Mouse (Mus musculus): Measurements from ENCODE around the gene Mau2. TPM values are rescaled to one million over a fixed set of nuclear protein-coding genes. Genes with fewer than 3 reads are reported as not detected.
"Not testable (repeated sequence)": the region's sequence is repeated elsewhere in the genome, so short reads cannot be mapped to it uniquely, and the experiment has no call there.

The Mau2 gene
- polyA plus RNA-seq, 1 experiment, result 71.9 TPM

DNA sequence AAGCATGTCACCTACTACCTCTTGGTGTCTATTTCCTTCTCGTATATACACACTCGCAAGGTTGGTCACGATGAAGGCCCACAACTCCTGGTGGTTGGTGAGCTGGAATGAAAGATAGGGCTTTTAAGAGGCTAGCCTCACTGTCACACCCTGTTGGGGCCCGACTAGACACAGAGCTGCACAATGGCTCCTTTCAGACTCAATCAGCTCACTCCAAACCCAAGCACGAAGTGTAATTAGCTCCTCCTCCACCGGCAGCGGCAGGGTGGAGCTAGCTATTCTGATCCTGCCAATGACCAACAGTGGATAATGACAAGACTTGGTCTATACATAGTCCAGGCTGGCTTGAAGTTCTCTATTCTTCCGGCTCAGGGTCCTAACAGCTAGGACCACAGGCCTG, 18.9 kb downstream of the Mau2 start:
- DNase-seq (ENCODE audit: low read depth), result no peak

DNA sequence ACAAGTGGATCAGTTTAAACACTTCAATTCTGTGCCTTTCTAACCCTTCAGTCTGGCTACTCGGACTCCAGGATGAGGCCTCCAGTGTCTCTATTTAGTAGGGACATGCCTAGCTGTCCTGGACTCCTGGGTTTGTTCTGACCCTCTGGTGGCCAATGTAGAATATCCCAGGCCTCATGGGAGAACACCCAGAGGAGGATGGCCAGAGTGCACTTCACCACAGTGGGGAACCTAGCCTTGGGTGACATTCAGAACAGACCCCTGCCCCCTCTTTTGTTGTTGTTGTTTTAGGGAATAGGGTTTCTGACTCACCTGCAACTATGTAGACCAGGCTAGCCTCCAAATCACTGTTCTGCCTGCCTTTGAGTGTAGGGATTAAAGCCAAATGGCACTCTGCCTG, 27.5 kb downstream of the Mau2 start:
- no peak for DNase-seq (ENCODE audit: low read depth)

DNA sequence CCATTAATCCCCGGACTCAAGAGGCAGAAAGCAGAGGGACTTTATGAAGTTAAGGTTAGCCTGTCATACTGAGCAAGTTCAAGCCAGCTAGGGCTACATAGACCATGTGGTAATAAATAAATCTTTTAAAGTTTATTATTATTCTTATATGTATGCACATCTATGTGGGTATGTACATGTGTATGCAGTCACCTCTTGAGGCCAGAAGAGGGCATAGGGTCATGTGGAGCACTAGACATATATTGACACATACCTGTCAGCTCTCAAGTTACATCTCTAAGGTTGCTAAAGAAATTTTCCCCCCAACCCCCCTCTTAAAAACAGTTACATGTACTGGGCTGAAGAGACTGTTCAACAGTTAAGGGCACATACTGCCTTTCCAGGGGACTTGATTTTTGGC, 29.8 kb downstream of the Mau2 start:
- no peak for DNase-seq (ENCODE audit: low read depth)

- no peak for DNase-seq (ENCODE audit: low read depth)
Measured at GRCm38 (mm10) chr8:70012350-70012749, 30.2 kb downstream of the Mau2 start.

GRCm38 (mm10) chr8:70010796-70011195, 31.7 kb downstream of the Mau2 start:
- not testable (repeated sequence) for DNase-seq (ENCODE audit: low read depth)

DNA sequence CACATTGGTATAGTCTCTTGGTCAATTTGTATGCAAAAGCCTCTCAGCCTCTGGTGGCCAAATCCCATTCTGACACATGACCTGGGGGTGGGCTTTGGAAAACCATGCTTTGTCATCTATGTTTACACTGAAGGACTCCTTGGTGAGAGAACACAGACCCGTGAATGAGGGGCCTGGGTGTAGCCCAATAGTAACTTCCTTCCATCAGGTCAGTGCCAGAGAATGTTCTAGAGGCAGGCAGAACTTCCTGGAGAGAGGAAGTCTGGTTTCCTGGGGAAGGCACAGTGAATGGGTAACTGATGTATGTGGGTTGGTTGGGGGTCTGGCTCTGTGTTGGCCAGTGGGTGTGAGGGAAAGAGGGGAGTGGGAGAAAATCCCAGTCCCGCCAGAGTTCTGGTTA, 37.4 kb downstream of the Mau2 start:
- no peak for DNase-seq (ENCODE audit: low read depth)

DNA sequence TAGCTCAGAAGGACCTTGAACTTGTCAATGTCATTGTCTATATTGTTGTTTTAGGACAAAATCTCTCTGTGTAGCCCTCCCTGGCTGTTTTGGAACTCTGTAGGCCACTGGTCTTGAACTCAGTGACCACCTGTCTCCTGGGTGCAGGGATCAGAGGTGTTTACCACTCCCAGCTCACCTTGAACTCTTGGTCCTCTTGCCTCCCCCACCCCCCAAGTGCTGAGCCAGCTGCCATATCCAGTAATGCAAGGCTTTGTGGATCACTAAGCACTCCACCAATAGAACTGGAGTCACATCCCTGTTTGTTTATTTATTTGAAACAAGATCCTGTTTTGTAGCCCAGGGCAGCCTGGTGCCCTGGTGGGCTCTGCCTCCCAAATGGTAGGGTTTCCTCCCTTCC, 38.2 kb downstream of the Mau2 start:
- DNase-seq (ENCODE audit: low read depth), result no peak

DNA sequence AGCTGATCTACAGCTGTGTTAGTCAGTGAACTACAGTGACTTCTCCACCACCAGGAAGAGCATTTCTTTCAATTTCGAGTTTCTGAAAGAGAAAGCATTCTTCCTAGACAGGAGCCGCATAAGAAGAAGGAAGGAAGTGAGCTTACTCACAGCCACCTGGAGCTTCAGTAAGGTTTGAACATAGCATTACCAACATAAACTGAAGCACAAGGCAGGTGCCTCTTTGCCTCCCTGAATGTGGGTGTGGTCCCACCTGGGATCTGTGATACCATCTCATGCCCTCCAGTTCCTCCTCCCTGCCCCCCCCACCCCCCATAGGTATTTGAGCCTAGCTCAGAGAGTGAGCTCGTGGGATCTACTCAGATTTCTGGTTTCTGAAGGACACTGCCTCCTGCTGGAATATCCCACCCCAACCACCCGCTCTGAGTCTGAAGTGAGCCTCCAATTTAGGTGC, 39.3 kb downstream of the Mau2 start:
- no peak for DNase-seq (ENCODE audit: low read depth)

DNA sequence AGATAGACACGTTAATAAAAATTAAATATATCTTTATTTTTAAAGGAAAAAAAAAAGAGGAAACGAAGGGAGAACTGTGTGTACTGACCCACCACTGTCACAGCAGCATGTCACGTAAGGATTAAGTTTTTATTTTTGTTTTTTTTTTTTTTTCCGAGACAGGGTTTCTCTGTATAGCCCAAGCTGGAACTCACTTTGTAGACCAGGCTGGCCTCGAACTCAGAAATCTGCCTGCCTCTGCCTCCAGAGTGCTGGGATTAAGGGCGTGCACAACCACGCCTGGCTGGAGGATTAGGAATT, 40.7 kb downstream of the Mau2 start:
- not testable (repeated sequence) for DNase-seq (ENCODE audit: low read depth)

- peak; percentile 62 for DNase-seq (ENCODE audit: low read depth)
Measured at GRCm38 (mm10) chr8:70001176-70001891, 41.2 kb downstream of the Mau2 start.

DNA sequence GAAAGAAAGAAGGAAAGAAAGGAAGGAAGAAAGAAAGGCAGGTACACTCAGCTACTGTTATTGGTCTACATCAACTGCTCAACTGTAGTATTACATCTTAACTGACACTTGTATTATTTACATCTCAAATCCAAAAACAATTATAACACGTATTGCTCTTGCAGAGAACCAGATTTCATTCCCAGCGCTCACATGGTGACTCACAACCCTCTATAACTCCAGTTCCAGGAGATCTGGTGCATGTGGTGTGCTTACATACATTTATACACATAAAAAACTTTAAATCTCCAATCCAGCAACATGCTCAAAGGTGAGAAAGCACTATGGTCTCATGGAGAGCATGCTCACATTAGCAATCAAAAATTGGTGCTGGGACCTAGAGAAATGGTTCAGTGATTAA, 42.3 kb downstream of the Mau2 start:
- no peak for DNase-seq (ENCODE audit: low read depth)

- no peak for DNase-seq (ENCODE audit: low read depth)
Measured at GRCm38 (mm10) chr8:69999236-69999635, 43.3 kb downstream of the Mau2 start.

- no peak for DNase-seq (ENCODE audit: low read depth)
Measured at GRCm38 (mm10) chr8:69998706-69999105, 43.8 kb downstream of the Mau2 start.

DNA sequence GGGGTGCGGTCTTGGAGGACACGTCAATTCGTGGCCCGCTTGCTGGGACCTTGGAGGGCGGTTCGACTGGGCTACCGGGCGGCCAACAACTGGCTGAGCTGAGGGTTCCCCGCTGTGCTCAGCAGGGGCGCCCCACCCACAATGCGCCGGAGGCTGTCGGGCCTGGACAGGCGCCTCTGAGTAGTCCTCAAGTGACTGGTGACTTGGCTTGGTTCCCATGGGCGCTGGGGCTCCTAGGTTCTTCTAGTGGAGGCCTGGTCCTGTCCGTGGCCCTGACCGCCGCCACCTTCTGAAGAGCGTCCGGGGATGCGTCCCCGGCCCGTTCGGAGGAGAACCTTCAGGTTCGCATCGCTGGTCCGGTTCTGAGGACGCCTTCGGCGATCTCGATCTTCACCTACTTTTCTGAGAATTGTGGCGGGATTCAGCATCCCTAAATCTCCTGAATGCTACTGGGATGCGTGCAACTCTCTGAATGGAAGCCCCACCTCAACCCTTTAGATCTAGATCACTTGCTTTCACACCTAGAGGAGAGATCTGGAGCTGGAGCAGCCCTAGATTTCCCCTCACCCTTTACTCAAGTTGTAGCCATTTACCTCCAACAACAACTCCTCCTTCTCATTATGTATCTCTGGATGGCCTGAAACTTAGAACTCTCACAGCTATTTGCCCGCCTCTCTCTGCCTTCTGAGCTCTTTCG, 45.8 kb downstream of the Mau2 start:
- DNase-seq (ENCODE audit: low read depth), result no peak

DNA sequence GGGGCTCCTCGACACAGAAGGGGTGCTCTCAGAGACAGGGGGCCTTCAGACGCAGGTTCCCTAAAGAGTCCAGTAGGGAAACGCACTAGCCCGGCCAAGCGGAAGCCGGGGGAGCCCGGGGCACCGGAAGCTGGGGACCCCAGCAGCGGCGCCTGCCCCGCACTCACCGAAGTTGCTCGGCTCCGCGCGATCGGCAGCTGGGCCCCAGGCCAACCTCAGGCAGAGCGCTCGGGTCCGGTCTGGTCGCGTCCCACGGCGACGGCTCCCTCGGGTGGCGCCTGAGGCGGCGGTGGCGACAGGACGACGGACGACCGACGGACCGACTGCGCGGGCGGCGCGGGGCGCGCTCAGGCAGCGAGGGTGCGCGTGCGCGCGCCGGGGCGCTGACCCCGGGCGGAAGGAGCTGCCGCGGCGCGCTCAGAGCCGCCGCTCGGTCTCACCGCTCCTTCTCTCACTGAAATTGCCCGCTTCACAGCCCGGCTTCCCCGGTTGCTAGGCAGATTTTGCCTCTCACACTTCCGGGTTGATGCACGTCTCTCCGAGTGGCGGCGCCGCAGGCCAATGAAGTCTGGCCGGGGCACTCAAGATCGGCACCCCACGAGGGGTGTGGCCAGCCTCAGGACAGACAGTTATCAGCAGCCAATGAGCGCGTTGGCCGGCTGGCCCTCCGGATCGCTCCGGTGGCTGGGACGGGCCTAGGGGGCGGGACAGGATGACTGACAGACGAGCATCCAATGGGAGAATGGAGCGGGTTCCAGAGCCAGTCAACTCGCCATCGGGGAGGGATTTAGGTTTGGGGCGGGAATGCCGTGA, 46.6 kb downstream of the Mau2 start, which contains the start of gene Gatad2a:
Gatad2a (minus strand) TSS at position 609 of the 813 bp plus-strand sequence.
- peak; percentile 96 for DNase-seq (ENCODE audit: low read depth)

DNA sequence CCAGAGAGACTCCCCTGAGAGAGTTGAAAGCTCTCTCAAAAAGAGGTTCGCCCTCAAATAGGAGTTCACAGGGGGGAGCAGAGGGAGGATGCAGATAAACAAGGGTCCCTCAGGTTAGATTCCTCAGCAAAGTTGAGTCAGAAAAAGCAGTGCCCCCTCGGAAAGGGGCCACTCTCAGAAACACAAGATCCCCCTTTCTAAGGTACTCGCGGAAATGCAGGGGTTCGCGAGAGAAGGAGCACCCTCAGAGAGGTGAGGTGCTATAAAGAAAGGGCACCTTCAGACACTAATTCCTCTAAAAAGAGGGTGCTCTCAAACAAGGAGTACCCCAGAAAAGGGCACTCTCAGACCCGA, 47.1 kb downstream of the Mau2 start:
- no peak for DNase-seq (ENCODE audit: low read depth)

DNA sequence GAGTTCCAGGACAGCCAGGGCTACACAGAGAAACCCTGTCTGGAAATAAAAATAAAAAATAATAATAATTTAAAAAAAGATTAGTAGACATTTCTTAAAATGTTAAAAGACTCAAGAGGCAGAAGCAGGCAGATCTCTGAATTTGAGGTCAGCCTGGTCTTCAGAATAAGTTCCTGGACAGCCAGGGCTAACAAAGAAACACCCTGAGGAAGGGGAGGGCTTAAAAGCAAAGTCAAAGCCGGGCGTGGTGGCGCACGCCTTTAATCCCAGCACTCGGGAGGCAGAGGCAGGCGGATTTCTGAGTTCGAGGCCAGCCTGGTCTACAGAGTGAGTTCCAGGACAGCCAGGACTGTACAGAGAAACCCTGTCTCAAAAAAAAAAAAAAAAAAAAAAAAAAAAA, 53.6 kb downstream of the Mau2 start:
- DNase-seq (ENCODE audit: low read depth), result not testable (repeated sequence)

DNA sequence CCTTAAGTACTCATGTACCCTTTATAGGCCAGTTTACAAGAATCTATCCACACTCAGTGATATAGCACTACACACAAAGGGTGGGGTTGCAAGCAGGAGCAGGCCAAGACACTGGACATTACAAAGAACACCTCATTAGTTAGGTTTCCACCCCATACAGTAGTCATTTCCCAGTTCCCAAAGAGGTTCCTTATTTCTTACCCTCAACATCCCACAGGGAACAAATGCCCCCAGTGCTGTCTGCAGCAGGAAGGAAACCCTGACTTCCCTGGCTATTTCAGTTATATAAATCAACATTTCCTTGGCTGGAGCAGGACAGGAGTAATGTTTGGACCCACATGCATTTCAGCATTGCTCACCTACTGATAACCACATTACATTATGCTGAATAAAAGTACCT, 54.8 kb downstream of the Mau2 start:
- DNase-seq (ENCODE audit: low read depth), result no peak

DNA sequence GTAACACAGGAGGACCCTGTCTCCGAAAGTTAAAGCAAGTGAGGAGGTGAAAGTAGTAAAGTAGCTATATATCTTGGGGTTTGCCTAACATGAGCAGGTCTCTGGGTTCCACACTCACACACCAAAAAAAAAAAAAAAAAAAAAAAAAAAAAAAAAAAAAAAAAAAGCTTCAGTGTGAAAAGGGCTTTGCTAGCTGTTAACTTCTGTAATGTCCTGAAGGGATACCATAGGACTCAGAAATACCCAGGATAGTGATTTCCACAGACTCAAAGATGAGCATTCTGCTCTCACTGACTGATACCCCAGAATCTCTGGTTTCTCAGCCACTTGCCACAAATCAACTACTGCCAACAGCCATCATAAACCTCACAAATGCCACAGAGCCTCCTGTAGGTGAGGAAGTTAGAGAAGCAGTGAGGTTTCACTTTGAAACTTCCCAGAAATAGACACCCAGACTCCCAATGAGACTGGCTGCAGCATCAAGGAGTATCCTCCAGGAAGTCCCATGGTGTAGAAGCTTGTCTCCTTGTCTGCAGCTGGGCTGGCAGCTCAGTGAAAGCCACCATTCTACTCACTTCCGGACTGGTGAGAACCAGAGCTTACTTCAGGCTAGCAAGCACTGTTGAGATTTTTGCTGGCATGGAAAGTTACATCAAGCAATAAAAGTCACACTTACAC, 57.5 kb downstream of the Mau2 start:
- DNase-seq (ENCODE audit: low read depth), result no peak

- no peak for DNase-seq (ENCODE audit: low read depth)
Measured at GRCm38 (mm10) chr8:69978456-69978855, 64.1 kb downstream of the Mau2 start.

DNA sequence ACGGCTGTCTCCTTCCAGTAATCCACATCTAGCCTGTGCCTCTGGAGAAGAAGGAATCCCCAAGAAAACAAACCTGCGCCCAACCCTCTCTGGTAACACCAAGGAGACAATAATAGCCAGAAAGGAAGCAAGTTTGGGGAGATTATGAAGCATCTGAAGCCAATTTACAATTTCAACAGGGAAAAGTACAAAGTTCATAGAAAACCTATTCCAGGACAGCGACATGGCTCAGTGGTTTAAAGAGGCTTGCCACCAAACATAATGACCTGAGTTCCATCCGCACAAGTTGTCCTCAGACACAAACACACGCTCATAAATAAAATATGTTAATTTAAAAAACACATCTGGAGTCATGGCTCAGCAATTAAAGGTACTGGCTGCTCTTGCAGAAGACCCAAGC, 67.7 kb downstream of the Mau2 start:
- no peak for DNase-seq (ENCODE audit: low read depth)

DNA sequence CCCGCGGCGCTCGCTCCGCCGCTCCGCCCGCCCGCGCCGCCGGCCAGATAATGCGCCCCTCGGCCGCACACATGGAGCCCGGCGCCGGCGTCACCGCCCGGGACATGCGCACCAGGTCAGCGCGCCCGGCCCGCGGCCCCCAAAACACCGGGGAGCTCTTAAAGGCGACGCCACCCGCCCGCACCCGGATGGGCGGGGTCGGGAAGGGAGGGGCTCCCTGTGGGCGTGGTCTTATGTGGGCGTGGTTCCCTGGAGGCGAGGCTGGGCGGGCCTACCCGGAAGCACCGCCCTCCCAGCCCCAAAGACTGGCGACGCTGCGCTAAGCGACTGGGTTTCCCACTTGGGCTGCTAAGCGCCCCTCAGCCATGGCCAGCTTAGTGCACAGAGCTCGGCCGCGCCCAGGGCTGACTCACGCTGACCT, 68.3 kb downstream of the Mau2 start:
- DNase-seq (ENCODE audit: low read depth), result no peak

Data from gonadal fat pad, adult 2 months (tissue).